Mouse (Mus musculus): ENCODE measurements around the gene Clec2e. TPM values are rescaled to one million over a fixed set of nuclear protein-coding genes. Genes with fewer than 3 reads are reported as not detected.
"Not testable (repeated sequence)": the region's sequence is repeated elsewhere in the genome, so short reads cannot be mapped to it uniquely, and the experiment has no call there.

Gene Clec2e
- polyA plus RNA-seq, 1 experiment from 2014 or later, result 0.06 TPM

GRCm38 (mm10) chr6:129088596-129088995 is 12.1 kb downstream of the Clec2e start:
- not testable (repeated sequence) for H3K79me2 ChIP-seq (ENCODE audit: inconsistent target); H3K4me3 ChIP-seq (ENCODE audit: inconsistent target); H3K36me3 ChIP-seq (ENCODE audit: inconsistent target); H3K27ac ChIP-seq
- WGBS (ENCODE audit: missing documents), result 88% methylated on average over 7 of the region's 8 CpGs

- Histone ChIP-seq H3K27ac (no peak overlapping the region), H3K79me2 (ENCODE audit: inconsistent target) (no peaks in the 10 kb centered on the region), H3K4me3 (ENCODE audit: inconsistent target) (no peak overlapping the region), H3K36me3 (ENCODE audit: inconsistent target) (no peaks in the 10 kb centered on the region)
- 95% methylated on average over 1 of the region's 1 CpGs for WGBS (ENCODE audit: missing documents)
Observed at GRCm38 (mm10) chr6:129088161-129088560, 12.6 kb downstream of the Clec2e start.

GRCm38 (mm10) chr6:129086031-129086430 is 14.7 kb downstream of the Clec2e start:
- WGBS (ENCODE audit: missing documents), result 100% methylated on average over 2 of the region's 2 CpGs
- H3K27ac ChIP-seq; H3K36me3 ChIP-seq (ENCODE audit: inconsistent target); H3K4me3 ChIP-seq (ENCODE audit: inconsistent target); H3K79me2 ChIP-seq (ENCODE audit: inconsistent target): not testable (repeated sequence)

- 93% methylated on average over 6 of the region's 6 CpGs for WGBS (ENCODE audit: missing documents)
- Histone ChIP-seq H3K4me3 (ENCODE audit: inconsistent target) (no peak overlapping the region), H3K36me3 (ENCODE audit: inconsistent target) (no peaks in the 10 kb centered on the region), H3K27ac (no peak overlapping the region), H3K79me2 (ENCODE audit: inconsistent target) (no peaks in the 10 kb centered on the region)
Observed at GRCm38 (mm10) chr6:129085098-129085497, 15.6 kb downstream of the Clec2e start.

GRCm38 (mm10) chr6:129066986-129067385 is 33.7 kb downstream of the Clec2e start:
- Histone ChIP-seq H3K36me3 (ENCODE audit: inconsistent target) (no peaks in the 10 kb centered on the region), H3K4me3 (ENCODE audit: inconsistent target) (no peak overlapping the region), H3K79me2 (ENCODE audit: inconsistent target) (no peaks in the 10 kb centered on the region), H3K27ac (no peak overlapping the region)
- WGBS (ENCODE audit: missing documents), result 54% methylated on average over 1 of the region's 1 CpGs

GRCm38 (mm10) chr6:129066530-129066929 is 34.2 kb downstream of the Clec2e start:
- Histone ChIP-seq H3K4me3 (ENCODE audit: inconsistent target) (no peak overlapping the region), H3K79me2 (ENCODE audit: inconsistent target) (no peaks in the 10 kb centered on the region), H3K27ac (no peak overlapping the region), H3K36me3 (ENCODE audit: inconsistent target) (no peaks in the 10 kb centered on the region)

GRCm38 (mm10) chr6:129065857-129066256 is 34.9 kb downstream of the Clec2e start:
- no peak overlapping the region for H3K27ac ChIP-seq
- 63% methylated on average over 3 of the region's 3 CpGs for WGBS (ENCODE audit: missing documents)
- H3K4me3 ChIP-seq (ENCODE audit: inconsistent target), result no peak overlapping the region

GRCm38 (mm10) chr6:129065407-129065806 is 35.3 kb downstream of the Clec2e start:
- H3K79me2 ChIP-seq (ENCODE audit: inconsistent target), result no peaks in the 10 kb centered on the region
- no peak overlapping the region for H3K4me3 ChIP-seq (ENCODE audit: inconsistent target)
- 45% methylated on average over 3 of the region's 3 CpGs for WGBS (ENCODE audit: missing documents)
- H3K27ac ChIP-seq, result no peak overlapping the region
- no peaks in the 10 kb centered on the region for H3K36me3 ChIP-seq (ENCODE audit: inconsistent target)

More at GRCm38 (mm10) chr6:129065857-129066256, 34.9 kb downstream of the Clec2e start:
- Histone ChIP-seq H3K79me2 (ENCODE audit: inconsistent target) (no peaks in the 10 kb centered on the region), H3K36me3 (ENCODE audit: inconsistent target) (no peaks in the 10 kb centered on the region)

GRCm38 (mm10) chr6:129058013-129058412 is 42.7 kb downstream of the Clec2e start:
- Histone ChIP-seq H3K27ac (no peak overlapping the region), H3K36me3 (ENCODE audit: inconsistent target) (no peaks in the 10 kb centered on the region), H3K4me3 (ENCODE audit: inconsistent target) (no peak overlapping the region), H3K79me2 (ENCODE audit: inconsistent target) (no peaks in the 10 kb centered on the region)

GRCm38 (mm10) chr6:129056237-129056636 is 44.5 kb downstream of the Clec2e start:
- 96% methylated on average over 3 of the region's 3 CpGs for WGBS (ENCODE audit: missing documents)
- Histone ChIP-seq H3K79me2 (ENCODE audit: inconsistent target) (no peaks in the 10 kb centered on the region), H3K36me3 (ENCODE audit: inconsistent target) (no peaks in the 10 kb centered on the region), H3K4me3 (ENCODE audit: inconsistent target) (no peak overlapping the region), H3K27ac (no peak overlapping the region)

GRCm38 (mm10) chr6:129051731-129052130 is 49.0 kb downstream of the Clec2e start:
- 68% methylated on average over 5 of the region's 5 CpGs for WGBS (ENCODE audit: missing documents)
- Histone ChIP-seq H3K36me3 (ENCODE audit: inconsistent target) (no peaks in the 10 kb centered on the region), H3K4me3 (ENCODE audit: inconsistent target) (no peak overlapping the region), H3K79me2 (ENCODE audit: inconsistent target) (no peaks in the 10 kb centered on the region), H3K27ac (no peak overlapping the region)

- Histone ChIP-seq H3K79me2 (ENCODE audit: inconsistent target) (no peaks in the 10 kb centered on the region), H3K4me3 (ENCODE audit: inconsistent target) (no peak overlapping the region), H3K36me3 (ENCODE audit: inconsistent target) (no peaks in the 10 kb centered on the region), H3K27ac (no peak overlapping the region)
- 98% methylated on average over 3 of the region's 3 CpGs for WGBS (ENCODE audit: missing documents)
Observed at GRCm38 (mm10) chr6:129051086-129051485, 49.6 kb downstream of the Clec2e start.

- H3K4me3 ChIP-seq (ENCODE audit: inconsistent target), result peak overlapping the region; percentile 12; the same call in 1 of the 2 replicates
- H3K79me2 ChIP-seq (ENCODE audit: inconsistent target), result no peaks in the 10 kb centered on the region
- 17% methylated on average over 7 of the region's 8 CpGs for WGBS (ENCODE audit: missing documents)
- no peaks in the 10 kb centered on the region for H3K36me3 ChIP-seq (ENCODE audit: inconsistent target)
- no peak overlapping the region for H3K27ac ChIP-seq
Observed at GRCm38 (mm10) chr6:129049596-129050251, 51.0 kb downstream of the Clec2e start.

- Histone ChIP-seq H3K4me3 (ENCODE audit: inconsistent target) (peak overlapping the region; percentile 10; the same call in 1 of the 2 replicates), H3K27ac (peak overlapping the region; percentile 37), H3K79me2 (ENCODE audit: inconsistent target) (no peaks in the 10 kb centered on the region), H3K36me3 (ENCODE audit: inconsistent target) (no peaks in the 10 kb centered on the region)
- 2% methylated on average over 13 of the region's 13 CpGs for WGBS (ENCODE audit: missing documents)
Observed at GRCm38 (mm10) chr6:129048857-129049473, 51.7 kb downstream of the Clec2e start.

GRCm38 (mm10) chr6:129048381-129048780 is 52.3 kb downstream of the Clec2e start:
- Histone ChIP-seq H3K4me3 (ENCODE audit: inconsistent target) (no peak overlapping the region), H3K36me3 (ENCODE audit: inconsistent target) (no peaks in the 10 kb centered on the region), H3K79me2 (ENCODE audit: inconsistent target) (no peaks in the 10 kb centered on the region), H3K27ac (no peak overlapping the region)
- 61% methylated on average over 4 of the region's 4 CpGs for WGBS (ENCODE audit: missing documents)

Data from macrophage (primary cell).